Mouse (Mus musculus): ENCODE results near the gene Gja4. TPM values are rescaled to one million over a fixed set of nuclear protein-coding genes. Genes with fewer than 3 reads are reported as not detected.

Gja4 gene
- polyA plus RNA-seq, 1 experiment from 2014 or later = 5.5 TPM

DNA sequence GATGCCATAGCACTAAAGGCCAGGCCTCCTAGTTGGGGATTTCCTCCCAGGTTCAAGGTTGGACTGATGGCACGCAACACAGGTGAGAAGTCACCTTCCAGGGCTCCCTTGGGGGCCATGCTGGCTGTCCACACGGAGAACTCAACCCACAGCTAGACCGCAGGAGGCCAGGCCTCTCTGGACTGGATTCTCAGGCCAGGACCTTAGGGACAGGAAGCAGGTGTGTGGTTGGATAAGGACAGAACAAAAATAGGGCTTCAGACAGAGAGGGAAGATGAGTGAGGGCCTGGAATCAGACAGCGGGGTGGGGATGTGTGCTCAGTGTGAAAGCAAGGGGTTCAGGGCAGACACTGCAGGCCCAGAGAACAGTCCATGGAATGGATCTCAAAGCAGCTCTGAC is 26.9 kb downstream of the Gja4 start:
- no peaks in the 10 kb centered on the region for H3K4me1 ChIP-seq (replicated peaks; ENCODE audit: control insufficient read depth, insufficient read depth, low read length)
- no peak overlapping the region for H3K27ac ChIP-seq (ENCODE audit: low read depth, low read length)
- no peak overlapping the region for H3K9ac ChIP-seq (ENCODE audit: low read depth, low read length)
- no peak for DNase-seq (ENCODE audit: low spot score)
- no peak overlapping the region for H3K4me2 ChIP-seq
- no peaks in the 10 kb centered on the region for H3K27me3 ChIP-seq (replicated peaks; ENCODE audit: control insufficient read depth, insufficient read depth, low read length)
- H3K9me3 ChIP-seq (ENCODE audit: control insufficient read depth, low read length) = no peaks in the 10 kb centered on the region
- 33% methylated on average over 4 of the region's 4 CpGs for WGBS
- H3K4me3 ChIP-seq (ENCODE audit: low read depth, low read length) = no peak overlapping the region
- H3K36me3 ChIP-seq (ENCODE audit: control insufficient read depth, insufficient read depth, low read length) = no peaks in the 10 kb centered on the region
- no peak for ATAC-seq (replicated peaks; ENCODE audit: low FRiP score)

GRCm38 (mm10) chr4:127279241-127279640 is 34.6 kb downstream of the Gja4 start:
- no peak overlapping the region for H3K4me3 ChIP-seq (ENCODE audit: low read depth, low read length)
- no peaks in the 10 kb centered on the region for H3K27me3 ChIP-seq (replicated peaks; ENCODE audit: control insufficient read depth, insufficient read depth, low read length)
- no peak for ATAC-seq (replicated peaks; ENCODE audit: low FRiP score)
- H3K9me3 ChIP-seq (ENCODE audit: control insufficient read depth, low read length) = no peaks in the 10 kb centered on the region
- WGBS = 74% methylated on average over 9 of the region's 9 CpGs
- no peak for DNase-seq (ENCODE audit: low spot score)
- H3K4me2 ChIP-seq = no peak overlapping the region
- H3K9ac ChIP-seq (ENCODE audit: low read depth, low read length) = no peak overlapping the region
- H3K27ac ChIP-seq (ENCODE audit: low read depth, low read length) = no peak overlapping the region
- H3K4me1 ChIP-seq (replicated peaks; ENCODE audit: control insufficient read depth, insufficient read depth, low read length) = no peaks in the 10 kb centered on the region
- H3K36me3 ChIP-seq (ENCODE audit: control insufficient read depth, insufficient read depth, low read length) = no peaks in the 10 kb centered on the region

- H3K4me2 ChIP-seq = no peak overlapping the region
- no peak for DNase-seq (ENCODE audit: low spot score)
- ATAC-seq (replicated peaks; ENCODE audit: low FRiP score) = no peak
These were observed 35.3 kb downstream of the Gja4 start for GRCm38 (mm10) chr4:127278451-127279001.

GRCm38 (mm10) chr4:127264183-127264554 is 49.7 kb downstream of the Gja4 start:
- WGBS = 33% methylated on average over 5 of the region's 5 CpGs
- ATAC-seq (replicated peaks; ENCODE audit: low FRiP score) = peak; percentile 9; the same call in 1 of the 2 replicates
- no peak overlapping the region for H3K27ac ChIP-seq (ENCODE audit: low read depth, low read length)

More at GRCm38 (mm10) chr4:127278451-127279001, 35.3 kb downstream of the Gja4 start:
- Histone ChIP-seq H3K4me1 (replicated peaks; ENCODE audit: control insufficient read depth, insufficient read depth, low read length) (no peaks in the 10 kb centered on the region), H3K27me3 (replicated peaks; ENCODE audit: control insufficient read depth, insufficient read depth, low read length) (no peaks in the 10 kb centered on the region), H3K4me3 (ENCODE audit: low read depth, low read length) (no peak overlapping the region), H3K36me3 (ENCODE audit: control insufficient read depth, insufficient read depth, low read length) (no peaks in the 10 kb centered on the region), H3K9me3 (ENCODE audit: control insufficient read depth, low read length) (no peaks in the 10 kb centered on the region), H3K9ac (ENCODE audit: low read depth, low read length) (no peak overlapping the region), H3K27ac (ENCODE audit: low read depth, low read length) (no peak overlapping the region)
- 51% methylated on average over 9 of the region's 9 CpGs for WGBS

DNA sequence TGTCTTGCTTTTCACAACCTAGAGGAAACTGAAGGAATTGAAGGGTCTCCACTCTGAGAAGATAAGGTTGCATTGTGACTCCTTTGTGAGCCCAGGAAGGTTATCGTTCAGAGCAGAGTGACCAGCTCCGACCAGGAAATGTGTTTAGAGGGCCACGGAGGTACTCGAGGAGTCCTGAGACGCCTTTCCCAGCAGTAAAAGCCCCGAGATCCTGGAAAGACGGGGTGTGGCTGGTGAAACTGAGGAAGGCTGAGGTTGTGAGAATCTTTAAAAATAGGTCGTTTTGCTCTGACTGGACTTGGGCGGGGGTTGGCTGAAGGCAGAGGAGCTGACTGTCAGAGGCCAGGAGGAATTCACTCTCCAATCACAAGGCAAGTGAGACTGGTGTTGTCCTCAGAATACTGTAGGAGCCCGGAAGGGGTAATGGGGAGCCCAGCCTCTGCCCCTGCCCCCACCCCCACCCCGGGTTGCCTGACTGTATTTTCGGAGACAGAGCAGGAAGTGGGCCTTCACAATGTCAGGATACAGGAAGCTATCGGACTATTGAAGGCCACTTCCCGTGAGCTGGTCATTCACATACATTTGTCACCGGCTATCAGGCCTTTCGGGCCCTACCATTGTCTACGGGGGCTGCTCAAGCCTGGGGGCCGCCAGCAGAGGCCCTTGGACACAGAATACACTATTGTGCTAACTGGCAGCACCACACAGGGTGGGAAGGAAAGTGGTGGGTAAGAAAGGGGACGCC is 50.2 kb downstream of the Gja4 start:
- peak; percentile 52 for DNase-seq (ENCODE audit: low spot score)
- ATAC-seq (replicated peaks; ENCODE audit: low FRiP score) = peak; percentile 64
- Histone ChIP-seq H3K27ac (ENCODE audit: low read depth, low read length) (peak overlapping the region; percentile 58), H3K9ac (ENCODE audit: low read depth, low read length) (no peak overlapping the region), H3K4me1 (replicated peaks; ENCODE audit: control insufficient read depth, insufficient read depth, low read length) (peaks cover 6% of the 10 kb centered on the region), H3K4me2 (peak overlapping the region; percentile 41), H3K27me3 (replicated peaks; ENCODE audit: control insufficient read depth, insufficient read depth, low read length) (no peaks in the 10 kb centered on the region), H3K36me3 (ENCODE audit: control insufficient read depth, insufficient read depth, low read length) (no peaks in the 10 kb centered on the region), H3K4me3 (ENCODE audit: low read depth, low read length) (no peak overlapping the region), H3K9me3 (ENCODE audit: control insufficient read depth, low read length) (no peaks in the 10 kb centered on the region)
- WGBS = 42% methylated on average over 19 of the region's 19 CpGs

More at GRCm38 (mm10) chr4:127264183-127264554, 49.7 kb downstream of the Gja4 start:
- no peaks in the 10 kb centered on the region for H3K36me3 ChIP-seq (ENCODE audit: control insufficient read depth, insufficient read depth, low read length)
- no peaks in the 10 kb centered on the region for H3K27me3 ChIP-seq (replicated peaks; ENCODE audit: control insufficient read depth, insufficient read depth, low read length)
- H3K9ac ChIP-seq (ENCODE audit: low read depth, low read length) = no peak overlapping the region
- no peak for DNase-seq (ENCODE audit: low spot score)
- no peak overlapping the region for H3K4me3 ChIP-seq (ENCODE audit: low read depth, low read length)
- peaks cover 6% of the 10 kb centered on the region for H3K4me1 ChIP-seq (replicated peaks; ENCODE audit: control insufficient read depth, insufficient read depth, low read length)
- peak overlapping the region; percentile 41 for H3K4me2 ChIP-seq
- H3K9me3 ChIP-seq (ENCODE audit: control insufficient read depth, low read length) = no peaks in the 10 kb centered on the region

- no peak overlapping the region for H3K4me2 ChIP-seq
- no peak overlapping the region for H3K9ac ChIP-seq (ENCODE audit: low read depth, low read length)
- no peaks in the 10 kb centered on the region for H3K27me3 ChIP-seq (replicated peaks; ENCODE audit: control insufficient read depth, insufficient read depth, low read length)
- H3K9me3 ChIP-seq (ENCODE audit: control insufficient read depth, low read length) = no peaks in the 10 kb centered on the region
- 80% methylated on average over 14 of the region's 14 CpGs for WGBS
- no peak overlapping the region for H3K27ac ChIP-seq (ENCODE audit: low read depth, low read length)
- no peak overlapping the region for H3K4me3 ChIP-seq (ENCODE audit: low read depth, low read length)
- H3K36me3 ChIP-seq (ENCODE audit: control insufficient read depth, insufficient read depth, low read length) = no peaks in the 10 kb centered on the region
- DNase-seq (ENCODE audit: low spot score) (no peak), ATAC-seq (replicated peaks; ENCODE audit: low FRiP score) (no peak)
- peaks cover 8% of the 10 kb centered on the region for H3K4me1 ChIP-seq (replicated peaks; ENCODE audit: control insufficient read depth, insufficient read depth, low read length)
These were observed 52.2 kb downstream of the Gja4 start for GRCm38 (mm10) chr4:127261601-127262000.

Other genes with a start within 250 kb of the Gja4 start
- gene Zmym6, start 236.7 kb downstream of the Gja4 start, polyA plus RNA-seq (2014; fragmentation: Nextera tagmentation; extraction: Ambion mirVana) = 10.0 and 12.5 TPM in 2 replicates
- 11.7 and 14.1 TPM in 2 replicates for gene Tmem35b, start 190.3 kb downstream of the Gja4 start, polyA plus RNA-seq (2014; fragmentation: Nextera tagmentation; extraction: Ambion mirVana)
- gene Dlgap3, start 144.8 kb downstream of the Gja4 start, polyA plus RNA-seq (2014; fragmentation: Nextera tagmentation; extraction: Ambion mirVana) = 1.1 and 1.4 TPM in 2 replicates
- gene Smim12, start 70.3 kb downstream of the Gja4 start, polyA plus RNA-seq (2014; fragmentation: Nextera tagmentation; extraction: Ambion mirVana) = 56.5 and 56.9 TPM in 2 replicates
- gene Gjb3, start 16.8 kb upstream of the Gja4 start, polyA plus RNA-seq (2014; fragmentation: Nextera tagmentation; extraction: Ambion mirVana) = 0.14 and 0.26 TPM in 2 replicates
- gene Gjb4, start 40.0 kb upstream of the Gja4 start, polyA plus RNA-seq (2014; fragmentation: Nextera tagmentation; extraction: Ambion mirVana) = not detected in 2 replicates
- gene Gjb5, start 44.1 kb upstream of the Gja4 start, polyA plus RNA-seq (2014; fragmentation: Nextera tagmentation; extraction: Ambion mirVana) = 0.22 and 0.40 TPM in 2 replicates